Mouse (Mus musculus) neural tube, embryonic 14.5 days (tissue): Measurements from ENCODE around the gene Galnt14. TPM values are rescaled to one million over a fixed set of nuclear protein-coding genes. Genes with fewer than 3 reads are reported as not detected.

ENCODE experiments used
- ATAC-seq: fragments of 200-750 bp; cut with Nextera tagmentation; 2 replicates; pipeline ENCODE4 v1.8.0; 2017; ENCODE audit warnings: low read depth, mild to moderate bottlenecking, moderate TSS enrichment, moderate library complexity
- H3K27ac ChIP-seq: fragments of 300-500 bp; sonication (generic); 2 replicates; pipeline ENCODE4 v1.5.1; 2014; ENCODE audit warnings: low read depth, mild to moderate bottlenecking, control low read depth, low read length, moderate library complexity, mixed read lengths
- H3K27me3 ChIP-seq: fragments of 300-500 bp; sonication (generic); 2 replicates; pipeline ENCODE4 v1.6.1; 2014; ENCODE audit warnings: low read length; ENCODE audit not compliant: control insufficient read depth, insufficient read depth
- H3K36me3 ChIP-seq: fragments of 300-500 bp; sonication (generic); 2 replicates; pipeline ENCODE4 v1.6.1; 2014; ENCODE audit warnings: low read length, mixed read lengths; ENCODE audit not compliant: control insufficient read depth, insufficient read depth
- H3K4me1 ChIP-seq: fragments of 300-500 bp; sonication (generic); 2 replicates; pipeline ENCODE4 v1.6.1; 2014; ENCODE audit warnings: low read length; ENCODE audit not compliant: control insufficient read depth, insufficient read depth
- H3K4me2 ChIP-seq: fragments of 300-500 bp; sonication (generic); 2 replicates; pipeline ENCODE4 v1.6.1; 2014; ENCODE audit warnings: mild to moderate bottlenecking, low read depth, low read length, control low read depth
- H3K4me3 ChIP-seq: fragments of 300-500 bp; sonication (generic); 2 replicates; pipeline ENCODE4 v1.5.1; 2014; ENCODE audit warnings: low read depth, low read length, control low read depth, mixed read lengths
- H3K9ac ChIP-seq: fragments of 300-500 bp; sonication (generic); replicated peaks from 2 replicates; pipeline ENCODE4 v1.6.1; 2014; ENCODE audit warnings: low read depth, mild to moderate bottlenecking, control low read depth, low read length, mixed read lengths
- H3K9me3 ChIP-seq: fragments of 300-500 bp; sonication (generic); 2 replicates; pipeline ENCODE4 v1.6.1; 2016; ENCODE audit warnings: low read length; ENCODE audit not compliant: control insufficient read depth
- whole genome bisulfite sequencing: fragments of 180-500 bp; shearing (Covaris S2); extraction: QIAGEN DNeasy Blood & Tissue Kit; methylation state at CpG from one replicate; pipeline ENCODE4 v1.1.7; 2014; 5-methylcytosine and 5-hydroxymethylcytosine counted together
- polyA plus RNA-seq: library from polyadenylated mRNA; unstranded; fragments of >200 nt; fragmentation: Nextera tagmentation; extraction: Ambion mirVana; gene quantifications from 2 replicates; pipeline ENCODE4 v1.2.1, GENCODE M21; 2014

Galnt14 gene
- polyA plus RNA-seq, 1 experiment from 2014 or later, result 28.9 TPM

- peak; percentile 82 for ATAC-seq
- Histone ChIP-seq H3K36me3 (no peaks in the 10 kb centered on the region), H3K4me3 (no peak overlapping the region), H3K27ac (peak overlapping the region; percentile 71), H3K4me1 (peaks cover 9% of the 10 kb centered on the region; the same call in 1 of the 2 replicates), H3K27me3 (no peaks in the 10 kb centered on the region), H3K4me2 (no peak overlapping the region), H3K9me3 (no peaks in the 10 kb centered on the region), H3K9ac (no peak overlapping the region)
- 12% methylated on average over 7 of the region's 7 CpGs for WGBS
Measured at GRCm38 (mm10) chr17:73474371-73474770, 235.9 kb downstream of the Galnt14 start.

GRCm38 (mm10) chr17:73473012-73473411 is 237.2 kb downstream of the Galnt14 start:
- no peak for ATAC-seq
- Histone ChIP-seq H3K36me3 (no peaks in the 10 kb centered on the region), H3K4me1 (peaks cover 9% of the 10 kb centered on the region; the same call in 1 of the 2 replicates), H3K4me3 (no peak overlapping the region), H3K27ac (no peak overlapping the region), H3K4me2 (no peak overlapping the region), H3K9me3 (no peaks in the 10 kb centered on the region), H3K9ac (no peak overlapping the region), H3K27me3 (no peaks in the 10 kb centered on the region)
- WGBS, result 74% methylated on average over 3 of the region's 3 CpGs

GRCm38 (mm10) chr17:73460874-73461273 is 249.4 kb downstream of the Galnt14 start:
- Histone ChIP-seq H3K27ac (no peak overlapping the region), H3K36me3 (no peaks in the 10 kb centered on the region), H3K9me3 (no peaks in the 10 kb centered on the region), H3K27me3 (no peaks in the 10 kb centered on the region), H3K4me2 (no peak overlapping the region), H3K4me3 (no peak overlapping the region), H3K9ac (no peak overlapping the region), H3K4me1 (no peaks in the 10 kb centered on the region)
- ATAC-seq, result peak; percentile 76
- WGBS, result 49% methylated on average over 4 of the region's 4 CpGs

DNA sequence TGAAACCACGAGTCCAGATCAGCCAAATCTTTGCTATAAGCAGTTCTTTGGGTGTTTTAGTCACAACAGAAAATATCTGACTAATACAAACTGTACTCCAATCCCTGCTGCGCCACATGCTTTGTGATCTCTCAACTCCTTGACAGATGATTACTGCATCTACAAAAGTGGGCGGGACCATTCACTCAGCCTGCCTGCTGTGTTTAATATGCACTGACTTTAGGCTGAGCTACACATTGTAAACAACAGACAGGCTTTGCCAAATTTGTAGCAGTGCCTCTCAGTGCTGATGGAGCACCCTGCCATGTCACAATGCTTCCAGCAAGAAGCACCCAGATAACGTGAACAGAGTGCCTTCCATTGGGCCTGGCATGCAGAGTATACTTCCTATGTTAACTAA is 251.5 kb downstream of the Galnt14 start:
- H3K27ac ChIP-seq, result no peak overlapping the region
- H3K36me3 ChIP-seq, result no peaks in the 10 kb centered on the region
- no peaks in the 10 kb centered on the region for H3K4me1 ChIP-seq
- H3K9ac ChIP-seq, result no peak overlapping the region
- no peak for ATAC-seq
- H3K4me3 ChIP-seq, result no peak overlapping the region
- no peaks in the 10 kb centered on the region for H3K27me3 ChIP-seq
- H3K4me2 ChIP-seq, result no peak overlapping the region
- H3K9me3 ChIP-seq, result no peaks in the 10 kb centered on the region
- WGBS, result 75% methylated on average over 4 of the region's 4 CpGs

GRCm38 (mm10) chr17:73456551-73456950 is 253.7 kb downstream of the Galnt14 start:
- Histone ChIP-seq H3K4me1 (no peaks in the 10 kb centered on the region), H3K4me2 (no peak overlapping the region), H3K27ac (no peak overlapping the region), H3K9ac (no peak overlapping the region), H3K4me3 (no peak overlapping the region), H3K9me3 (no peaks in the 10 kb centered on the region), H3K27me3 (no peaks in the 10 kb centered on the region), H3K36me3 (no peaks in the 10 kb centered on the region)
- 93% methylated on average over 2 of the region's 2 CpGs for WGBS
- ATAC-seq, result no peak

GRCm38 (mm10) chr17:73453646-73454045 is 256.6 kb downstream of the Galnt14 start:
- ATAC-seq, result no peak
- H3K27me3 ChIP-seq, result no peaks in the 10 kb centered on the region
- WGBS, result 51% methylated on average over 3 of the region's 3 CpGs
- no peak overlapping the region for H3K9ac ChIP-seq
- no peak overlapping the region for H3K27ac ChIP-seq
- no peak overlapping the region for H3K4me2 ChIP-seq
- H3K36me3 ChIP-seq, result no peaks in the 10 kb centered on the region
- no peaks in the 10 kb centered on the region for H3K9me3 ChIP-seq
- no peaks in the 10 kb centered on the region for H3K4me1 ChIP-seq
- H3K4me3 ChIP-seq, result no peak overlapping the region

- H3K4me3 ChIP-seq, result no peak overlapping the region
- no peaks in the 10 kb centered on the region for H3K36me3 ChIP-seq
- 91% methylated on average over 4 of the region's 4 CpGs for WGBS
- H3K9me3 ChIP-seq, result no peaks in the 10 kb centered on the region
- H3K9ac ChIP-seq, result no peak overlapping the region
- H3K27ac ChIP-seq, result no peak overlapping the region
- no peak for ATAC-seq
- no peaks in the 10 kb centered on the region for H3K27me3 ChIP-seq
- H3K4me2 ChIP-seq, result no peak overlapping the region
- no peaks in the 10 kb centered on the region for H3K4me1 ChIP-seq
Measured at GRCm38 (mm10) chr17:73452151-73452760, 258.0 kb downstream of the Galnt14 start.

- H3K4me2 ChIP-seq, result no peak overlapping the region
- no peaks in the 10 kb centered on the region for H3K36me3 ChIP-seq
- H3K4me3 ChIP-seq, result no peak overlapping the region
- no peak overlapping the region for H3K9ac ChIP-seq
- H3K9me3 ChIP-seq, result no peaks in the 10 kb centered on the region
- H3K4me1 ChIP-seq, result no peaks in the 10 kb centered on the region
- no peak for ATAC-seq
- no peak overlapping the region for H3K27ac ChIP-seq
- H3K27me3 ChIP-seq, result no peaks in the 10 kb centered on the region
Measured at GRCm38 (mm10) chr17:73449104-73449503, 261.1 kb downstream of the Galnt14 start.
